Mouse (Mus musculus): Measurements from ENCODE around the gene Abca2.

DNA sequence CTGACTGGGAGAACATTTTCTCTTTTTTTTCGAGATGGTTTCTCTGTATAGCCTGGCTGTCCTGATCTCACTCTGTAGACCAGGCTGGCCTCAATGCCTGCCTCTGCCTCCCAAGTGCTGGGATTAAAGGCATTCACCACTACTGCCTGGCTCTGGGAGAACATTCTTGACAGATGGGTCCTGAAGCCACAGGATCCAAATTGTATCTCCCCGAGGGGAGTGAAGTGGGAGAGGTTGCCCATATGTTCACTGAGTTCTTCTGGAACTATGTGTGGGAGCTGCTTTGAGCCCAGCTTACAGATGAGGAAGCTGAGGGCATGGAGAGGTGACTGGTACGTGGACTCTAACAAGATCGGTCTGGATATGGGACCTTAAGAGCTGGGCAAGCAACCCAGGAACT, 24.5 kb upstream of the Abca2 start:
- TF ChIP-seq CTCF (IDR thresholded peaks at IDR 0.05; ENCODE audit: low read depth, low read length) = no peak
- TF ChIP-seq POLR2A (IDR thresholded peaks at IDR 0.05; ENCODE audit: extremely low read depth, insufficient read depth, low read length) = no peak
